Mouse (Mus musculus): ENCODE results near the gene Marveld1. TPM values are rescaled to one million over a fixed set of nuclear protein-coding genes. Genes with fewer than 3 reads are reported as not detected.

Gene Marveld1
- total and polyA plus RNA-seq, 3 experiments = 0.11 TPM; not detected in 2

GRCm38 (mm10) chr19:42147769-42148568 is 769 bp downstream of the Marveld1 start:
- Histone ChIP-seq H3K4me1 (ENCODE audit: insufficient read depth, low read depth, low read length) (peaks cover 4% of the 10 kb centered on the region), H3K36me3 (replicated peaks) (no peaks in the 10 kb centered on the region), H3K27me3 (ENCODE audit: insufficient read depth, low read length) (peaks cover 49% of the 10 kb centered on the region), H3K4me3 (ENCODE audit: low read depth, low read length) (0 out of 2 replicates have a peak overlapping the region, but pooled peaks have one; percentile 14), H3K9me3 (replicated peaks) (peaks cover 14% of the 10 kb centered on the region)
- no peak for ATAC-seq (ENCODE audit: extremely low read depth, insufficient number of reproducible peaks, low FRiP score, poor library complexity, severe bottlenecking)
- DNase-seq (ENCODE audit: low spot score) = no peak
- TF ChIP-seq POLR2AphosphoS5 (IDR thresholded peaks at IDR 0.05; ENCODE audit: insufficient replicate concordance, low read depth, low read length) (no peak), TAL1 (conservative IDR thresholded peaks at IDR 0.05; ENCODE audit: low read depth, low read length) (no peak), GATA2 (IDR thresholded peaks at IDR 0.05; ENCODE audit: borderline replicate concordance, low read depth, low read length) (no peak), CTCF (IDR thresholded peaks at IDR 0.05; ENCODE audit: low read depth, low read length) (no peak)

GRCm38 (mm10) chr19:42148569-42148860 is 1.3 kb downstream of the Marveld1 start:
- Histone ChIP-seq H3K36me3 (replicated peaks) (no peaks in the 10 kb centered on the region), H3K4me1 (ENCODE audit: insufficient read depth, low read depth, low read length) (peaks cover 4% of the 10 kb centered on the region), H3K27me3 (ENCODE audit: insufficient read depth, low read length) (peaks cover 55% of the 10 kb centered on the region), H3K9me3 (replicated peaks) (peaks cover 14% of the 10 kb centered on the region), H3K4me3 (ENCODE audit: low read depth, low read length) (no peak overlapping the region)
- ATAC-seq (ENCODE audit: extremely low read depth, insufficient number of reproducible peaks, low FRiP score, poor library complexity, severe bottlenecking) (no peak), DNase-seq (ENCODE audit: low spot score) (no peak)
- no peak for TF ChIP-seq GATA2 (IDR thresholded peaks at IDR 0.05; ENCODE audit: borderline replicate concordance, low read depth, low read length)
- no peak for TF ChIP-seq GATA1 (IDR thresholded peaks at IDR 0.05; ENCODE audit: borderline replicate concordance, low read length)
- no peak for TF ChIP-seq TAL1 (conservative IDR thresholded peaks at IDR 0.05; ENCODE audit: low read depth, low read length)
- TF ChIP-seq CTCF (IDR thresholded peaks at IDR 0.05; ENCODE audit: low read depth, low read length) = no peak
- no peak for TF ChIP-seq POLR2AphosphoS5 (IDR thresholded peaks at IDR 0.05; ENCODE audit: insufficient replicate concordance, low read depth, low read length)

GRCm38 (mm10) chr19:42151990-42152389 is 4.8 kb downstream of the Marveld1 start:
- ATAC-seq (ENCODE audit: extremely low read depth, insufficient number of reproducible peaks, low FRiP score, poor library complexity, severe bottlenecking) = no peak
- Histone ChIP-seq H3K9me3 (replicated peaks) (peaks cover 14% of the 10 kb centered on the region), H3K4me1 (ENCODE audit: insufficient read depth, low read depth, low read length) (peaks cover 4% of the 10 kb centered on the region), H3K4me3 (ENCODE audit: low read depth, low read length) (no peak overlapping the region), H3K36me3 (replicated peaks) (no peaks in the 10 kb centered on the region), H3K27me3 (ENCODE audit: insufficient read depth, low read length) (peaks cover 50% of the 10 kb centered on the region)
- peak; percentile 65 for DNase-seq (ENCODE audit: low spot score)
- TF ChIP-seq CTCF (IDR thresholded peaks at IDR 0.05; ENCODE audit: low read depth, low read length) = peak; percentile 52
- TF ChIP-seq GATA1 (IDR thresholded peaks at IDR 0.05; ENCODE audit: borderline replicate concordance, low read length) = no peak

GRCm38 (mm10) chr19:42157493-42158237 is 10.5 kb downstream of the Marveld1 start:
- Histone ChIP-seq H3K27me3 (ENCODE audit: insufficient read depth, low read length) (peaks cover 34% of the 10 kb centered on the region), H3K4me1 (ENCODE audit: insufficient read depth, low read depth, low read length) (peaks cover 16% of the 10 kb centered on the region), H3K36me3 (replicated peaks) (no peaks in the 10 kb centered on the region), H3K4me3 (ENCODE audit: low read depth, low read length) (no peak overlapping the region), H3K9me3 (replicated peaks) (no peaks in the 10 kb centered on the region)
- ATAC-seq (ENCODE audit: extremely low read depth, insufficient number of reproducible peaks, low FRiP score, poor library complexity, severe bottlenecking) (no peak), DNase-seq (ENCODE audit: low spot score) (no peak)
- TF ChIP-seq CTCF (IDR thresholded peaks at IDR 0.05; ENCODE audit: low read depth, low read length) = no peak
- TF ChIP-seq GATA1 (IDR thresholded peaks at IDR 0.05; ENCODE audit: borderline replicate concordance, low read length) = no peak
- TF ChIP-seq TAL1 (conservative IDR thresholded peaks at IDR 0.05; ENCODE audit: low read depth, low read length) = no peak
- no peak for TF ChIP-seq POLR2AphosphoS5 (IDR thresholded peaks at IDR 0.05; ENCODE audit: insufficient replicate concordance, low read depth, low read length)
- no peak for TF ChIP-seq GATA2 (IDR thresholded peaks at IDR 0.05; ENCODE audit: borderline replicate concordance, low read depth, low read length)

GRCm38 (mm10) chr19:42158246-42159017 is 11.2 kb downstream of the Marveld1 start:
- Histone ChIP-seq H3K9me3 (replicated peaks) (no peaks in the 10 kb centered on the region), H3K4me3 (ENCODE audit: low read depth, low read length) (no peak overlapping the region), H3K4me1 (ENCODE audit: insufficient read depth, low read depth, low read length) (peaks cover 16% of the 10 kb centered on the region), H3K36me3 (replicated peaks) (no peaks in the 10 kb centered on the region), H3K27me3 (ENCODE audit: insufficient read depth, low read length) (peaks cover 28% of the 10 kb centered on the region)
- no peak for DNase-seq (ENCODE audit: low spot score)
- peak; percentile 63 for ATAC-seq (ENCODE audit: extremely low read depth, insufficient number of reproducible peaks, low FRiP score, poor library complexity, severe bottlenecking)
- peak; percentile 61 for TF ChIP-seq TAL1 (conservative IDR thresholded peaks at IDR 0.05; ENCODE audit: low read depth, low read length)
- TF ChIP-seq GATA2 (IDR thresholded peaks at IDR 0.05; ENCODE audit: borderline replicate concordance, low read depth, low read length) = no peak

GRCm38 (mm10) chr19:42163764-42164163 is 16.6 kb downstream of the Marveld1 start, which contains the start of gene Zfyve27:
Zfyve27 (plus strand) TSS chr19:42163951.
- Histone ChIP-seq H3K36me3 (replicated peaks) (no peaks in the 10 kb centered on the region), H3K27me3 (ENCODE audit: insufficient read depth, low read length) (peaks cover 31% of the 10 kb centered on the region), H3K9me3 (replicated peaks) (peaks cover 4% of the 10 kb centered on the region), H3K4me3 (ENCODE audit: low read depth, low read length) (no peak within 1 kb of the TSS), H3K4me1 (ENCODE audit: insufficient read depth, low read depth, low read length) (peaks cover 36% of the 10 kb centered on the region)
- no peak for TF ChIP-seq GATA1 (IDR thresholded peaks at IDR 0.05; ENCODE audit: borderline replicate concordance, low read length)
- DNase-seq (ENCODE audit: low spot score) = no peak
- ATAC-seq (ENCODE audit: extremely low read depth, insufficient number of reproducible peaks, low FRiP score, poor library complexity, severe bottlenecking) = no peak

Data from G1E (cell line).